Mouse (Mus musculus) liver, embryonic 13.5 days (tissue): Measurements from ENCODE around the gene Rsph10b. TPM values are rescaled to one million over a fixed set of nuclear protein-coding genes. Genes with fewer than 3 reads are reported as not detected.

Experiments used
- ATAC-seq: fragments of 200-750 bp; cut with Nextera tagmentation; 2 replicates; pipeline ENCODE4 v1.8.0; 2017; ENCODE audit warnings: low read depth, mild to moderate bottlenecking, moderate number of reproducible peaks, moderate library complexity
- DNase-seq: peaks from one replicate; pipeline ENCODE4 v3.0.0; 2022
- H3K27ac ChIP-seq: fragments of 300-500 bp; sonication (generic); 2 replicates; pipeline ENCODE4 v1.5.1; 2015; ENCODE audit warnings: moderate library complexity, mild to moderate bottlenecking, inconsistent platforms
- H3K27me3 ChIP-seq: fragments of 300-500 bp; sonication (generic); 2 replicates; pipeline ENCODE4 v1.6.1; 2015; ENCODE audit warnings: mild to moderate bottlenecking, inconsistent platforms
- H3K36me3 ChIP-seq: fragments of 300-500 bp; sonication (generic); 2 replicates; pipeline ENCODE4 v1.6.1; 2015; ENCODE audit warnings: mild to moderate bottlenecking, inconsistent platforms
- H3K4me1 ChIP-seq: fragments of 300-500 bp; sonication (generic); replicated peaks from 2 replicates; pipeline ENCODE4 v1.6.1; 2015; ENCODE audit warnings: inconsistent platforms
- H3K4me2 ChIP-seq: fragments of 300-500 bp; sonication (generic); 2 replicates; pipeline ENCODE4 v1.6.1; 2015; ENCODE audit warnings: inconsistent platforms, mild to moderate bottlenecking, moderate library complexity
- H3K4me3 ChIP-seq: fragments of 300-500 bp; sonication (generic); replicated peaks from 2 replicates; pipeline ENCODE4 v1.5.1; 2015; ENCODE audit warnings: mild to moderate bottlenecking, inconsistent platforms
- H3K9ac ChIP-seq: fragments of 300-500 bp; sonication (generic); 2 replicates; pipeline ENCODE4 v1.6.1; 2015; ENCODE audit warnings: mild to moderate bottlenecking, inconsistent platforms
- H3K9me3 ChIP-seq: fragments of 300-500 bp; sonication (generic); replicated peaks from 2 replicates; pipeline ENCODE4 v1.6.1; 2016; ENCODE audit warnings: inconsistent platforms
- WGBS: fragments of 180-500 bp; shearing (Covaris S2); methylation state at CpG from one replicate; pipeline ENCODE4 v1.1.7; 2015; ENCODE audit not compliant: insufficient replicate concordance; 5-methylcytosine and 5-hydroxymethylcytosine counted together
- polyA plus RNA-seq: library from polyadenylated mRNA; unstranded; fragments of >200 nt; fragmentation: Nextera tagmentation; extraction: Ambion mirVana; gene quantifications from 2 replicates; pipeline ENCODE4 v1.2.1, GENCODE M21; 2015

The Rsph10b gene
- polyA plus RNA-seq: 0.17 and 0.56 TPM in 2 replicates

GRCm38 (mm10) chr5:143932831-143933230 lies at the start of gene Rsph10b:
TSS of gene Rsph10b (plus strand) at chr5:143933035.
- Histone ChIP-seq H3K27ac (no peak within 1 kb of the TSS), H3K27me3 (no peaks in the 10 kb centered on the region), H3K4me1 (peaks cover 7% of the 10 kb centered on the region), H3K4me3 (no peak within 1 kb of the TSS), H3K9me3 (no peaks in the 10 kb centered on the region), H3K4me2 (no peak within 1 kb of the TSS), H3K36me3 (peaks cover 45% of the 10 kb centered on the region), H3K9ac (no peak within 1 kb of the TSS)
- no peak for ATAC-seq
- WGBS: 42% methylated on average over 8 of the region's 8 CpGs
- no peak for DNase-seq

GRCm38 (mm10) chr5:143885274-143885673 lies 47.6 kb upstream of the Rsph10b start:
- Histone ChIP-seq H3K36me3 (peaks cover 100% of the 10 kb centered on the region), H3K4me3 (no peak overlapping the region), H3K9me3 (no peaks in the 10 kb centered on the region; the same call in 1 of the 2 replicates), H3K4me2 (no peak overlapping the region), H3K4me1 (no peaks in the 10 kb centered on the region), H3K9ac (no peak overlapping the region), H3K27ac (no peak overlapping the region), H3K27me3 (no peaks in the 10 kb centered on the region)
- no peak for DNase-seq
- ATAC-seq: no peak
- WGBS: 95% methylated on average over 3 of the region's 3 CpGs

GRCm38 (mm10) chr5:143890741-143891140 lies 42.1 kb upstream of the Rsph10b start:
- 78% methylated on average over 6 of the region's 6 CpGs for WGBS
- Histone ChIP-seq H3K4me3 (no peak overlapping the region), H3K9ac (no peak overlapping the region), H3K9me3 (no peaks in the 10 kb centered on the region; the same call in 1 of the 2 replicates), H3K36me3 (peaks cover 100% of the 10 kb centered on the region), H3K4me1 (peaks cover 33% of the 10 kb centered on the region), H3K27ac (no peak overlapping the region), H3K27me3 (no peaks in the 10 kb centered on the region), H3K4me2 (no peak overlapping the region)
- ATAC-seq (no peak), DNase-seq (no peak)

- ATAC-seq (peak; percentile 59), DNase-seq (no peak)
- Histone ChIP-seq H3K27me3 (no peaks in the 10 kb centered on the region), H3K9me3 (no peaks in the 10 kb centered on the region), H3K36me3 (peaks cover 100% of the 10 kb centered on the region), H3K4me1 (peaks cover 33% of the 10 kb centered on the region), H3K4me2 (no peak overlapping the region), H3K4me3 (no peak overlapping the region), H3K27ac (peak overlapping the region; percentile 39), H3K9ac (no peak overlapping the region; the same call in 1 of the 2 replicates)
- WGBS: 50% methylated on average over 9 of the region's 9 CpGs
Measured at GRCm38 (mm10) chr5:143892255-143892886, 40.5 kb upstream of the Rsph10b start.

GRCm38 (mm10) chr5:143893396-143893795 lies 39.4 kb upstream of the Rsph10b start:
- Histone ChIP-seq H3K4me3 (no peak overlapping the region), H3K36me3 (peaks cover 100% of the 10 kb centered on the region), H3K27me3 (no peaks in the 10 kb centered on the region), H3K4me1 (peaks cover 33% of the 10 kb centered on the region), H3K9ac (no peak overlapping the region), H3K9me3 (no peaks in the 10 kb centered on the region), H3K27ac (no peak overlapping the region), H3K4me2 (no peak overlapping the region)
- DNase-seq: peak; percentile 44
- 26% methylated on average over 5 of the region's 5 CpGs for WGBS
- peak; percentile 55 for ATAC-seq

- H3K9me3 ChIP-seq: no peaks in the 10 kb centered on the region
- no peak within 1 kb of the TSS for H3K9ac ChIP-seq
- H3K27me3 ChIP-seq: no peaks in the 10 kb centered on the region
- H3K4me1 ChIP-seq: peaks cover 19% of the 10 kb centered on the region
- 89% methylated on average over 14 of the region's 14 CpGs for WGBS
- H3K36me3 ChIP-seq: peaks cover 100% of the 10 kb centered on the region
- DNase-seq: no peak
- H3K4me2 ChIP-seq: no peak within 1 kb of the TSS
- H3K4me3 ChIP-seq: no peak within 1 kb of the TSS
- ATAC-seq: no peak
- no peak within 1 kb of the TSS for H3K27ac ChIP-seq
Measured at GRCm38 (mm10) chr5:143897635-143898330, 35.1 kb upstream of the Rsph10b start, which contains the start of gene Ankrd61. TSS of gene Ankrd61 (minus strand) at chr5:143897685.

- no peak for DNase-seq
- no peak overlapping the region for H3K4me2 ChIP-seq
- H3K4me3 ChIP-seq: no peak overlapping the region
- no peak overlapping the region for H3K9ac ChIP-seq
- no peaks in the 10 kb centered on the region for H3K9me3 ChIP-seq
- peaks cover 32% of the 10 kb centered on the region for H3K4me1 ChIP-seq
- peaks cover 96% of the 10 kb centered on the region for H3K36me3 ChIP-seq
- no peak overlapping the region for H3K27ac ChIP-seq
- H3K27me3 ChIP-seq: no peaks in the 10 kb centered on the region
- WGBS: 90% methylated on average over 3 of the region's 3 CpGs
- ATAC-seq: no peak
Measured at GRCm38 (mm10) chr5:143902111-143902510, 30.7 kb upstream of the Rsph10b start.

GRCm38 (mm10) chr5:143903813-143904212 lies 29.0 kb upstream of the Rsph10b start:
- Histone ChIP-seq H3K9me3 (no peaks in the 10 kb centered on the region), H3K36me3 (peaks cover 86% of the 10 kb centered on the region), H3K4me3 (no peak overlapping the region), H3K27ac (peak overlapping the region; percentile 50), H3K4me1 (peaks cover 49% of the 10 kb centered on the region), H3K27me3 (no peaks in the 10 kb centered on the region), H3K9ac (peak overlapping the region; percentile 30), H3K4me2 (no peak overlapping the region)
- 34% methylated on average over 4 of the region's 4 CpGs for WGBS
- ATAC-seq: peak; percentile 73
- DNase-seq: peak; percentile 34

GRCm38 (mm10) chr5:143906429-143906828 lies 26.4 kb upstream of the Rsph10b start:
- H3K27me3 ChIP-seq: no peaks in the 10 kb centered on the region
- ATAC-seq: no peak
- WGBS: 82% methylated on average over 8 of the region's 8 CpGs
- H3K4me3 ChIP-seq: no peak overlapping the region
- H3K4me1 ChIP-seq: peaks cover 60% of the 10 kb centered on the region
- H3K27ac ChIP-seq: no peak overlapping the region
- DNase-seq: no peak
- H3K9ac ChIP-seq: no peak overlapping the region
- no peak overlapping the region for H3K4me2 ChIP-seq
- H3K9me3 ChIP-seq: no peaks in the 10 kb centered on the region
- peaks cover 60% of the 10 kb centered on the region for H3K36me3 ChIP-seq

- Histone ChIP-seq H3K4me1 (peaks cover 50% of the 10 kb centered on the region), H3K9me3 (no peaks in the 10 kb centered on the region), H3K4me3 (peak overlapping the region; percentile 76), H3K9ac (peak overlapping the region; percentile 82), H3K4me2 (peak overlapping the region; percentile 91), H3K27ac (peak overlapping the region; percentile 97), H3K27me3 (no peaks in the 10 kb centered on the region), H3K36me3 (peaks cover 43% of the 10 kb centered on the region)
- peak; percentile 28 for DNase-seq
- peak; percentile 44 for ATAC-seq
- WGBS: 2% methylated on average over 9 of the region's 9 CpGs
Measured at GRCm38 (mm10) chr5:143908926-143909325, 23.9 kb upstream of the Rsph10b start.

GRCm38 (mm10) chr5:143909417-143910400 lies 23.1 kb upstream of the Rsph10b start, which contains the start of the genes Aimp2 and Pms2:
TSS of gene Aimp2 (minus strand) at chr5:143909847.
TSS of gene Pms2 (plus strand) at chr5:143909964.
- Histone ChIP-seq H3K9me3 (no peaks in the 10 kb centered on the region), H3K4me3 (peak within 1 kb of the TSS; percentile 76), H3K4me2 (peak within 1 kb of the TSS; percentile 91), H3K4me1 (peaks cover 42% of the 10 kb centered on the region), H3K27me3 (no peaks in the 10 kb centered on the region), H3K27ac (peak within 1 kb of the TSS; percentile 97), H3K36me3 (peaks cover 40% of the 10 kb centered on the region), H3K9ac (peak within 1 kb of the TSS; percentile 82)
- DNase-seq: peak; percentile 96
- WGBS: under 1% methylated on average over 70 of the region's 70 CpGs
- ATAC-seq: peak; percentile 94
